Mouse (Mus musculus) embryonic facial prominence, embryonic 14.5 days (tissue): Measurements from ENCODE around the gene Nhs. TPM values are rescaled to one million over a fixed set of nuclear protein-coding genes. Genes with fewer than 3 reads are reported as not detected.

Experiments
- ATAC-seq: fragments of 200-750 bp; cut with Nextera tagmentation; 2 replicates; pipeline ENCODE4 v1.8.0; 2017; ENCODE audit warnings: low read depth, moderate number of reproducible peaks, moderate TSS enrichment
- DNase-seq: peaks from one replicate; pipeline ENCODE4 v3.0.0-alpha.2; 2015; ENCODE audit warnings: low spot score
- H3K27ac ChIP-seq: fragments of 300-500 bp; sonication (generic); replicated peaks from 2 replicates; pipeline ENCODE4 v1.5.1; 2014; ENCODE audit warnings: low read depth, mild to moderate bottlenecking, low read length, moderate library complexity
- H3K27me3 ChIP-seq: fragments of 300-500 bp; sonication (generic); replicated peaks from 2 replicates; pipeline ENCODE4 v1.6.1; 2014; ENCODE audit warnings: low read length; ENCODE audit not compliant: control insufficient read depth, insufficient read depth
- H3K36me3 ChIP-seq: fragments of 300-500 bp; sonication (generic); 2 replicates; pipeline ENCODE4 v1.6.1; 2014; ENCODE audit warnings: low read length, mixed read lengths; ENCODE audit not compliant: control insufficient read depth, insufficient read depth
- H3K4me1 ChIP-seq: fragments of 300-500 bp; sonication (generic); 2 replicates; pipeline ENCODE4 v1.6.1; 2014; ENCODE audit warnings: antibody characterized with exemption, low read length; ENCODE audit not compliant: control insufficient read depth, insufficient read depth
- H3K4me2 ChIP-seq: fragments of 300-500 bp; sonication (generic); 2 replicates; pipeline ENCODE4 v1.6.1; 2014; ENCODE audit warnings: low read depth, mild to moderate bottlenecking, low read length, moderate library complexity, mixed read lengths
- H3K4me3 ChIP-seq: fragments of 300-500 bp; sonication (generic); 2 replicates; pipeline ENCODE4 v1.5.1; 2014; ENCODE audit warnings: low read depth, mild to moderate bottlenecking, low read length
- H3K9ac ChIP-seq: fragments of 300-500 bp; sonication (generic); 2 replicates; pipeline ENCODE4 v1.6.1; 2014; ENCODE audit warnings: low read depth, mild to moderate bottlenecking, low read length, moderate library complexity, mixed read lengths
- H3K9me3 ChIP-seq: fragments of 300-500 bp; sonication (generic); 2 replicates; pipeline ENCODE4 v1.6.1; 2016; ENCODE audit warnings: low read length; ENCODE audit not compliant: control insufficient read depth
- WGBS: fragments of 180-500 bp; shearing (Covaris S2); extraction: QIAGEN DNeasy Blood & Tissue Kit; methylation state at CpG from one replicate; pipeline ENCODE4 v1.1.7; 2014; 5-methylcytosine and 5-hydroxymethylcytosine counted together
- polyA plus RNA-seq: library from polyadenylated mRNA; unstranded; fragments of >200 nt; fragmentation: Nextera tagmentation; extraction: Ambion mirVana; gene quantifications from 2 replicates; pipeline ENCODE4 v1.2.1, GENCODE M21; 2014

Nhs gene
- polyA plus RNA-seq, 1 experiment from 2014 or later = 2.7 TPM

- Histone ChIP-seq H3K4me2 (no peak overlapping the region), H3K4me1 (0 out of 2 replicates have a peak, but pooled peaks cover 3% of the 10 kb centered on the region), H3K27ac (no peak overlapping the region), H3K9me3 (no peaks in the 10 kb centered on the region), H3K9ac (no peak overlapping the region), H3K27me3 (peaks cover 8% of the 10 kb centered on the region), H3K36me3 (no peaks in the 10 kb centered on the region), H3K4me3 (no peak overlapping the region)
- peak; percentile 12 for DNase-seq
- WGBS = 74% methylated on average over 4 of the region's 4 CpGs
- no peak; the same call in 1 of the 2 replicates for ATAC-seq
These were observed 72.2 kb downstream of the Nhs start for GRCm38 (mm10) chrX:162087291-162087690.

- Histone ChIP-seq H3K27ac (no peak overlapping the region), H3K4me1 (0 out of 2 replicates have a peak, but pooled peaks cover 3% of the 10 kb centered on the region), H3K9ac (no peak overlapping the region), H3K36me3 (no peaks in the 10 kb centered on the region), H3K4me2 (no peak overlapping the region), H3K27me3 (peaks cover 9% of the 10 kb centered on the region), H3K9me3 (no peaks in the 10 kb centered on the region), H3K4me3 (no peak overlapping the region)
- no peak for ATAC-seq
- WGBS = 41% methylated on average over 1 of the region's 1 CpGs
- DNase-seq = peak; percentile 76
These were observed 73.7 kb downstream of the Nhs start for GRCm38 (mm10) chrX:162085897-162086200.

DNA sequence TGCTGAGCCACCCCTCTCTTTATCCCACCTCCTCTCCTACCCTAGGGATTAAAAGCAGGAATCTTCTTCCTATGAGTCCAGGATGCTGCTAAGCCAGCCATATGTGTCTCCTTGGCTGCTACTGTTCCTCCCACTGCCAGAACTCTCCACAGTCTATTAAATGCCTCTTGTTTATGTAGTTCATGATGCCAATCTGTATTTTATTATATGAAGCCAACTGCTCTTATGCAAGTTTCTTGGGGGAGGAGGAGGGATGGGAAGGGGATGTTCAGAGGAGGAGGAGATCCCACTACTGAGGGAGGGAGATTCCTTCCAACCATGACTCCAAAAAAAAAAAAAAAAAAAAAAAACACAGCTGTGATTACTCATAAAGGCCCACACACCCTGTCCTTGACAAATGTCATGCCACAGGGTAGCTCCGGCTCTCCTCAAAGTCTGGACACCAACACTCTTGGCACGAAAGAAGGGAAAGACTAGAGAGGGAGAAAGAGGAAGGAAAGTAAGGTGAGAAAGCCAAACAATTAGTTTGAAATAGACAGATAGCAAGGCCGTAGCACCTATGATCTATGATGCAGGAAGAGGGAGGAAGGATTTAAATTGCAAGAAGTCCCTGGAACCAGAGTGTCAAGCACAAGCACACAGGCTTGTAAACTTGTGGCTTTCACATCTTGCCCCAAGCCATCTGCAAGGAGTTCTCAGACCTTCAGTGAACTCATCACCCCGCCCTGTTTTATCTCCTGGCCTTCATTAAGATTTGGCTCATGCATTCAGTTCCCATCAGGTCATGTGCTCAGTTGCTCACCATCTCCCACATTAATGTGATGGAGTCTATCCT is 74.3 kb downstream of the Nhs start:
- peaks cover 9% of the 10 kb centered on the region for H3K27me3 ChIP-seq
- H3K9ac ChIP-seq = no peak overlapping the region
- ATAC-seq = no peak

GRCm38 (mm10) chrX:162063164-162063563 is 96.4 kb downstream of the Nhs start:
- H3K9me3 ChIP-seq = no peaks in the 10 kb centered on the region
- ATAC-seq = no peak
- WGBS = 51% methylated on average over 2 of the region's 2 CpGs
- H3K36me3 ChIP-seq = no peaks in the 10 kb centered on the region
- no peak overlapping the region for H3K9ac ChIP-seq
- H3K27ac ChIP-seq = no peak overlapping the region
- H3K4me1 ChIP-seq = no peaks in the 10 kb centered on the region
- H3K4me2 ChIP-seq = no peak overlapping the region
- no peak overlapping the region for H3K4me3 ChIP-seq
- peaks cover 16% of the 10 kb centered on the region; the same call in 1 of the 2 replicates for H3K27me3 ChIP-seq
- DNase-seq = no peak

More for the DNA sequence above, 74.3 kb downstream of the Nhs start:
- H3K4me2 ChIP-seq = no peak overlapping the region
- no peak overlapping the region for H3K27ac ChIP-seq
- DNase-seq = peak; percentile 30
- 55% methylated on average over 4 of the region's 4 CpGs for WGBS
- H3K9me3 ChIP-seq = no peaks in the 10 kb centered on the region
- 0 out of 2 replicates have a peak, but pooled peaks cover 3% of the 10 kb centered on the region for H3K4me1 ChIP-seq
- no peak overlapping the region for H3K4me3 ChIP-seq
- no peaks in the 10 kb centered on the region for H3K36me3 ChIP-seq

GRCm38 (mm10) chrX:162055635-162056034 is 103.9 kb downstream of the Nhs start:
- no peak for DNase-seq
- H3K9me3 ChIP-seq = no peaks in the 10 kb centered on the region
- no peak overlapping the region for H3K27ac ChIP-seq
- no peaks in the 10 kb centered on the region for H3K4me1 ChIP-seq
- 72% methylated on average over 2 of the region's 2 CpGs for WGBS
- H3K27me3 ChIP-seq = peaks cover 15% of the 10 kb centered on the region
- H3K36me3 ChIP-seq = no peaks in the 10 kb centered on the region
- no peak overlapping the region for H3K9ac ChIP-seq
- no peak overlapping the region for H3K4me2 ChIP-seq
- no peak overlapping the region for H3K4me3 ChIP-seq
- ATAC-seq = no peak

GRCm38 (mm10) chrX:162053566-162053965 is 106.0 kb downstream of the Nhs start:
- Histone ChIP-seq H3K4me3 (no peak overlapping the region), H3K36me3 (no peaks in the 10 kb centered on the region), H3K4me1 (no peaks in the 10 kb centered on the region), H3K9ac (no peak overlapping the region), H3K4me2 (no peak overlapping the region), H3K27me3 (peaks cover 21% of the 10 kb centered on the region), H3K27ac (no peak overlapping the region), H3K9me3 (no peaks in the 10 kb centered on the region)
- DNase-seq (no peak), ATAC-seq (no peak)
- WGBS = 56% methylated on average over 5 of the region's 5 CpGs

DNA sequence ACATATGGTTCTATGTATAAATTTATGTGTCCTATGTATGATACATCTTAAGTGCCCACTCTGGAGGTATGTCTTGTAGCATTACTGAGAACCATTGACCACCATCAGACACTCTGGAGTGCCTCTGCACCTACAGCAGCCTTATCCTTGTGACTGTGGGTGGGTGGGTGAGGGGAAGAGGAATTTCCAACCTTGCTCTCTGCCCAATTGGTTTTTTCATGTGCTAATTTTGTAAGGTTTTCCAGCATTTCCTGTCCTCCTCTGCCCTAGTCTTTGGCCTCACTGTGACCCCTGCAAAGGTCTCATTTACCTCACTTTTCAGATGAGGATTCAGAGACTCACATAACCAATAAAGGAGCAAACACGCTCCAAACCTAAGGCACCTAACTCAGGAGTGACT is 107.0 kb downstream of the Nhs start:
- H3K4me1 ChIP-seq = no peaks in the 10 kb centered on the region
- H3K36me3 ChIP-seq = no peaks in the 10 kb centered on the region
- H3K4me3 ChIP-seq = no peak overlapping the region
- H3K27me3 ChIP-seq = peaks cover 22% of the 10 kb centered on the region
- no peak overlapping the region for H3K27ac ChIP-seq
- H3K9me3 ChIP-seq = no peaks in the 10 kb centered on the region
- 74% methylated on average over 1 of the region's 1 CpGs for whole genome bisulfite sequencing
- no peak overlapping the region for H3K4me2 ChIP-seq
- ATAC-seq (no peak), DNase-seq (no peak)
- no peak overlapping the region for H3K9ac ChIP-seq

DNA sequence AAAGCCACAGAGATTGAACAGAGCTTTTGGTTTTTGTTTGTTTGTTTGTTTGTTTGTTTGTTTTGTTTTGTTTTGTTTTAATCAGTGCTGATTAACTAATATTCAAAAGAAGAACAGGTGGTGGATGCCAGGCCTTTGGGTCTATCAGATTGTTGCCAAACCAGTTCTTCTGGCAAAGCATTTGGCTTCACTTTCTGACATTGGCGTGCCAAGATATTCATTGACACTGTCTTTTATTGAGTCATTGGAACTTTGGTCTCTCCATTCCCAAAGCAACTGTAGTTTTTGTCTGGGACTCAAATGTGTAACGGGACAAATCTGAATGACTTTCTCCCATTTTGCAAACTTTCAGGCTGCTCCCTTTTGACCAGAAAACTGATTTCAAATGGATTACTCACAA is 109.9 kb downstream of the Nhs start:
- no peak overlapping the region for H3K27ac ChIP-seq
- H3K36me3 ChIP-seq = no peaks in the 10 kb centered on the region
- 79% methylated on average over 2 of the region's 2 CpGs for WGBS
- no peak overlapping the region for H3K9ac ChIP-seq
- H3K4me3 ChIP-seq = no peak overlapping the region
- peaks cover 29% of the 10 kb centered on the region for H3K27me3 ChIP-seq
- ATAC-seq (no peak), DNase-seq (no peak)
- no peaks in the 10 kb centered on the region for H3K9me3 ChIP-seq
- H3K4me2 ChIP-seq = no peak overlapping the region
- no peaks in the 10 kb centered on the region for H3K4me1 ChIP-seq

DNA sequence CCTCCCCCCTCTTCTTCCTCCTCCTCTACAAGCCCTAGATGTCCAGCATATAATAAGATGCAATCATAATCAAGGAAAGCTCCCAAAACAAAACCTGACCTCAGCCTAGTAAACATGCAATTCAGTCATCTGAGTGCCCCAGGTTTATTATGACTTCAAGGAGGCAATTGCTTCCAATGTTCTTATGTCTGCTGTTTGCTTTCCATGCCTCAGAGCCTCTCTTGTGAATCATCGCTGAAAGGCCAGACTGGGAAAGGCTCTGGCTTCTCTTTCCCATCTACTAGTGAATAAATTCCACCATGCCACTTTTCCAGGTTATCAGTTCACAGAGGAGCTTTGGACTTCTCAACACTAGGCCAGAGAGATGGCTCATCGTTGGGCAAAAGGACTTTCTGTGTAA is 114.0 kb downstream of the Nhs start:
- peaks cover 19% of the 10 kb centered on the region for H3K27me3 ChIP-seq
- H3K27ac ChIP-seq = no peak overlapping the region
- no peak for DNase-seq
- 83% methylated on average over 2 of the region's 2 CpGs for WGBS
- no peak for ATAC-seq
- H3K4me3 ChIP-seq = no peak overlapping the region
- no peaks in the 10 kb centered on the region for H3K9me3 ChIP-seq
- H3K4me1 ChIP-seq = no peaks in the 10 kb centered on the region
- no peak overlapping the region for H3K9ac ChIP-seq
- H3K36me3 ChIP-seq = no peaks in the 10 kb centered on the region
- no peak overlapping the region for H3K4me2 ChIP-seq
